Mouse (Mus musculus): ENCODE results near the gene Coro1b. TPM values are rescaled to one million over a fixed set of nuclear protein-coding genes. Genes with fewer than 3 reads are reported as not detected.

The Coro1b gene
- polyA plus RNA-seq (2015; fragmentation: Nextera tagmentation; extraction: Ambion mirVana): 133 and 134 TPM in 2 replicates

- under 1% methylated on average over 33 of the region's 33 CpGs for WGBS
- Histone ChIP-seq H3K27me3 (ENCODE audit: control insufficient read depth, insufficient read depth, low read length) (no peaks in the 10 kb centered on the region), H3K9ac (ENCODE audit: low read length) (peak within 1 kb of the TSS; percentile 95)
These were observed at the start of gene Coro1b for GRCm38 (mm10) chr19:4148491-4148806. Gene Coro1b (plus strand): TSS chr19:4148619.

GRCm38 (mm10) chr19:4099056-4099455 is 49.4 kb upstream of the Coro1b start:
- H3K4me2 ChIP-seq (ENCODE audit: low read depth, low read length): peak overlapping the region; percentile 92
- H3K9ac ChIP-seq (ENCODE audit: low read length): peak overlapping the region; percentile 78
- H3K27me3 ChIP-seq (ENCODE audit: control insufficient read depth, insufficient read depth, low read length): peaks cover 20% of the 10 kb centered on the region; the same call in 1 of the 2 replicates
- peaks cover 32% of the 10 kb centered on the region for H3K4me1 ChIP-seq (ENCODE audit: control insufficient read depth, insufficient read depth, low read length)
- WGBS: 10% methylated on average over 9 of the region's 9 CpGs
- H3K36me3 ChIP-seq (ENCODE audit: control insufficient read depth, insufficient read depth): peaks cover 2% of the 10 kb centered on the region; the same call in 1 of the 2 replicates
- peak overlapping the region; percentile 49 for H3K27ac ChIP-seq (ENCODE audit: low read length)
- H3K4me3 ChIP-seq (ENCODE audit: low read length): peak overlapping the region; percentile 71
- no peaks in the 10 kb centered on the region for H3K9me3 ChIP-seq (replicated peaks; ENCODE audit: control insufficient read depth, low read length)
- peak; percentile 12; the same call in 1 of the 2 replicates for ATAC-seq (replicated peaks; ENCODE audit: extremely low read depth, insufficient read depth, low FRiP score)

More at GRCm38 (mm10) chr19:4148491-4148806, at the start of gene Coro1b:
- peak within 1 kb of the TSS; percentile 76 for H3K4me2 ChIP-seq (ENCODE audit: low read depth, low read length)
- peak within 1 kb of the TSS; percentile 82 for H3K27ac ChIP-seq (ENCODE audit: low read length)
- peak within 1 kb of the TSS; percentile 83 for H3K4me3 ChIP-seq (ENCODE audit: low read length)
- H3K9me3 ChIP-seq (replicated peaks; ENCODE audit: control insufficient read depth, low read length): no peaks in the 10 kb centered on the region; the same call in 1 of the 2 replicates
- ATAC-seq (replicated peaks; ENCODE audit: extremely low read depth, insufficient read depth, low FRiP score): peak; percentile 94
- H3K36me3 ChIP-seq (ENCODE audit: control insufficient read depth, insufficient read depth): peaks cover 12% of the 10 kb centered on the region
- peaks cover 12% of the 10 kb centered on the region for H3K4me1 ChIP-seq (ENCODE audit: control insufficient read depth, insufficient read depth, low read length)

- Histone ChIP-seq H3K9ac (ENCODE audit: low read length) (peak within 1 kb of the TSS; percentile 78), H3K4me2 (ENCODE audit: low read depth, low read length) (peak within 1 kb of the TSS; percentile 92), H3K4me3 (ENCODE audit: low read length) (peak within 1 kb of the TSS; percentile 71), H3K4me1 (ENCODE audit: control insufficient read depth, insufficient read depth, low read length) (peaks cover 32% of the 10 kb centered on the region), H3K27ac (ENCODE audit: low read length) (peak within 1 kb of the TSS; percentile 49), H3K27me3 (ENCODE audit: control insufficient read depth, insufficient read depth, low read length) (peaks cover 20% of the 10 kb centered on the region; the same call in 1 of the 2 replicates), H3K36me3 (ENCODE audit: control insufficient read depth, insufficient read depth) (peaks cover 2% of the 10 kb centered on the region; the same call in 1 of the 2 replicates), H3K9me3 (replicated peaks; ENCODE audit: control insufficient read depth, low read length) (no peaks in the 10 kb centered on the region)
- ATAC-seq (replicated peaks; ENCODE audit: extremely low read depth, insufficient read depth, low FRiP score): peak; percentile 8; the same call in 1 of the 2 replicates
- under 1% methylated on average over 52 of the region's 53 CpGs for WGBS
These were observed 48.3 kb upstream of the Coro1b start, which contains the start of gene Pitpnm1 for GRCm38 (mm10) chr19:4099837-4100717. Gene Pitpnm1 (plus strand): TSS chr19:4099998.

DNA sequence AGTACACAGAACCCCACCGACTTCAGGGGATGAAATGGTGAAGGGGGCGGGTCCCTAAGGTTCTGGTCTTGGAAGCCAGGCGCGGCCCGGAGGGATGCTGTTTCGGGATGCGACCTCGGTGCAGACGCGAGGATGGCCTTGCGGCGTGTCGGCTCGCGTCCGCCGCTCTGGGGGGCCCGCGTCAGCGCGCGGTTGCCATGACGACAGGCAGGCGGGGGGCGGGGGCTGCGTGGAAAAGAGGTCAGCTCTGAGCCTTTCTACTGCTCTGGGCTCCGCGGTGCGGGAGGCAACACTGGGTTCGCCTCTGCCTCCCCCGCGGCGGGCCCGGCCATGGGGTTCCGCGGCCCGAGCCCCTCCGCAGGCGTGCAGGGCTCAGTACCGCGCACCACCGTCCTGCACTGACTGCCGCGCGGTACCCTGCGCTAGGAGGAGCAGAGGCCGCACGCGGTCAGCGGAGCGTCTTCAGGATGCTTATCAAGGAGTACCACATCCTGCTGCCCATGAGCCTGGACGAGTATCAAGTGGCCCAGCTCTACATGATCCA is 47.6 kb upstream of the Coro1b start:
- H3K9ac ChIP-seq (ENCODE audit: low read length): peak overlapping the region; percentile 78
- no peak for ATAC-seq (replicated peaks; ENCODE audit: extremely low read depth, insufficient read depth, low FRiP score)
- H3K4me2 ChIP-seq (ENCODE audit: low read depth, low read length): peak overlapping the region; percentile 92
- H3K9me3 ChIP-seq (replicated peaks; ENCODE audit: control insufficient read depth, low read length): no peaks in the 10 kb centered on the region
- H3K4me3 ChIP-seq (ENCODE audit: low read length): peak overlapping the region; percentile 71
- peaks cover 2% of the 10 kb centered on the region; the same call in 1 of the 2 replicates for H3K36me3 ChIP-seq (ENCODE audit: control insufficient read depth, insufficient read depth)
- WGBS: under 1% methylated on average over 50 of the region's 52 CpGs
- H3K27me3 ChIP-seq (ENCODE audit: control insufficient read depth, insufficient read depth, low read length): peaks cover 20% of the 10 kb centered on the region; the same call in 1 of the 2 replicates
- H3K27ac ChIP-seq (ENCODE audit: low read length): no peak overlapping the region
- H3K4me1 ChIP-seq (ENCODE audit: control insufficient read depth, insufficient read depth, low read length): peaks cover 32% of the 10 kb centered on the region

- H3K4me1 ChIP-seq (ENCODE audit: control insufficient read depth, insufficient read depth, low read length): peaks cover 30% of the 10 kb centered on the region
- 83% methylated on average over 6 of the region's 6 CpGs for whole genome bisulfite sequencing
- H3K9ac ChIP-seq (ENCODE audit: low read length): no peak overlapping the region
- H3K4me2 ChIP-seq (ENCODE audit: low read depth, low read length): no peak overlapping the region
- no peak overlapping the region for H3K4me3 ChIP-seq (ENCODE audit: low read length)
- peaks cover 2% of the 10 kb centered on the region; the same call in 1 of the 2 replicates for H3K36me3 ChIP-seq (ENCODE audit: control insufficient read depth, insufficient read depth)
- ATAC-seq (replicated peaks; ENCODE audit: extremely low read depth, insufficient read depth, low FRiP score): no peak
- no peaks in the 10 kb centered on the region for H3K9me3 ChIP-seq (replicated peaks; ENCODE audit: control insufficient read depth, low read length)
- H3K27me3 ChIP-seq (ENCODE audit: control insufficient read depth, insufficient read depth, low read length): peaks cover 20% of the 10 kb centered on the region; the same call in 1 of the 2 replicates
- no peak overlapping the region for H3K27ac ChIP-seq (ENCODE audit: low read length)
These were observed 47.0 kb upstream of the Coro1b start for GRCm38 (mm10) chr19:4101466-4101865.

DNA sequence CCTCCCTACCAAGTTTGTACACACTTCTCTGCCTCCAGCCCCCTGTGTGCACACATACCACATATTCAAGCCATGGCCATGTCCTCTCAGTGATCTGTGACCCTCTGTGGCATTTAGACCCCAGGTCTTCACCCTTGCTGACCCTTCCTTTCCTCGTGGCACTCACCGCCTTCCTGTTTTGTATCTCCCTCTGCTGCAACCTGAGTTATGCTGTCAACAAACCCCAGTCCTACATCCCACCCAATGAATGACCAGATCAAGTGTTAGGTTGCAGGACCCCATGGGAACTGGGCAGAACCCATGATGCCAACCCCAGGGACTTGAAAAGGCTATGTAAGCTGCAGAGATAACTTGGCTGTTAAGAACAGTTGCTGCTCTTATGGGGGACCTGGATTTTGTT is 46.4 kb upstream of the Coro1b start:
- peaks cover 30% of the 10 kb centered on the region for H3K4me1 ChIP-seq (ENCODE audit: control insufficient read depth, insufficient read depth, low read length)
- peaks cover 2% of the 10 kb centered on the region; the same call in 1 of the 2 replicates for H3K36me3 ChIP-seq (ENCODE audit: control insufficient read depth, insufficient read depth)
- no peak overlapping the region for H3K9ac ChIP-seq (ENCODE audit: low read length)
- no peak overlapping the region for H3K27ac ChIP-seq (ENCODE audit: low read length)
- no peak overlapping the region for H3K4me3 ChIP-seq (ENCODE audit: low read length)
- WGBS: 84% methylated on average over 2 of the region's 2 CpGs
- peaks cover 20% of the 10 kb centered on the region; the same call in 1 of the 2 replicates for H3K27me3 ChIP-seq (ENCODE audit: control insufficient read depth, insufficient read depth, low read length)
- no peak overlapping the region for H3K4me2 ChIP-seq (ENCODE audit: low read depth, low read length)
- no peak for ATAC-seq (replicated peaks; ENCODE audit: extremely low read depth, insufficient read depth, low FRiP score)
- H3K9me3 ChIP-seq (replicated peaks; ENCODE audit: control insufficient read depth, low read length): no peaks in the 10 kb centered on the region

DNA sequence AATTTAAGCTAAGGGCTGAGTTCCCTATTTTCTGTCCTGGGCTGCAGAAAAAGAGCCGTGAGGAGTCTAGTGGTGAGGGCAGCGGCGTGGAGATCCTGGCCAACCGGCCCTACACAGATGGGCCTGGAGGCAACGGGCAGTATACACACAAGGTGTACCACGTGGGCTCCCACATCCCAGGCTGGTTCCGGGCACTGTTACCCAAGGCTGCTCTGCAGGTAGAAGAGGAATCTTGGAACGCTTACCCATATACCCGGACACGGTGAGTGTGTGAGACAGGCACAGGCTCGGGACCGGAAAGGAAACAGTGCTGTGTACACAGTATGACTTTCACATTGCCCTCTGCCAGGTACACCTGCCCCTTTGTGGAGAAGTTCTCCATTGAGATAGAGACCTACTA is 45.8 kb upstream of the Coro1b start:
- Histone ChIP-seq H3K4me2 (ENCODE audit: low read depth, low read length) (no peak overlapping the region), H3K27me3 (ENCODE audit: control insufficient read depth, insufficient read depth, low read length) (peaks cover 20% of the 10 kb centered on the region; the same call in 1 of the 2 replicates), H3K4me3 (ENCODE audit: low read length) (no peak overlapping the region), H3K27ac (ENCODE audit: low read length) (no peak overlapping the region), H3K4me1 (ENCODE audit: control insufficient read depth, insufficient read depth, low read length) (peaks cover 29% of the 10 kb centered on the region), H3K36me3 (ENCODE audit: control insufficient read depth, insufficient read depth) (peaks cover 2% of the 10 kb centered on the region), H3K9me3 (replicated peaks; ENCODE audit: control insufficient read depth, low read length) (no peaks in the 10 kb centered on the region), H3K9ac (ENCODE audit: low read length) (no peak overlapping the region)
- ATAC-seq (replicated peaks; ENCODE audit: extremely low read depth, insufficient read depth, low FRiP score): no peak
- 94% methylated on average over 12 of the region's 12 CpGs for WGBS

DNA sequence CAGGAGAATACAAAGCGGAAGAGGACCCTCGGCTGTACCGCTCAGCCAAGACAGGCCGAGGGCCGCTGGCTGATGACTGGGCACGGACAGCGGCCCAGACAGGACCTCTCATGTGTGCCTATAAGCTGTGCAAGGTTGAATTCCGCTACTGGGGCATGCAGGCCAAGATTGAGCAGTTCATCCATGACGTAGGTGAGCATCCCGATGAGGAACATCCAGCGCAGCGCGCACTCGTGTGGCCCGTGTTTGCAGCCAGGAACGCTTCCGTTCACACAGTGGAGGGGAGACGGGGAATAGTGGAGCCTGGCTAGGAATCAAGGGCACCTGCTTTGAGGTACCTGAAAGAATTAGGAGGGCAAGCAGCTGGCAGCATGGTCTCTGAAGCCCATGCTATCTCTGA is 45.1 kb upstream of the Coro1b start:
- Histone ChIP-seq H3K9ac (ENCODE audit: low read length) (no peak overlapping the region), H3K27ac (ENCODE audit: low read length) (no peak overlapping the region), H3K4me3 (ENCODE audit: low read length) (no peak overlapping the region), H3K4me1 (ENCODE audit: control insufficient read depth, insufficient read depth, low read length) (peaks cover 24% of the 10 kb centered on the region), H3K9me3 (replicated peaks; ENCODE audit: control insufficient read depth, low read length) (no peaks in the 10 kb centered on the region), H3K27me3 (ENCODE audit: control insufficient read depth, insufficient read depth, low read length) (peaks cover 20% of the 10 kb centered on the region; the same call in 1 of the 2 replicates), H3K4me2 (ENCODE audit: low read depth, low read length) (no peak overlapping the region), H3K36me3 (ENCODE audit: control insufficient read depth, insufficient read depth) (peaks cover 2% of the 10 kb centered on the region)
- no peak for ATAC-seq (replicated peaks; ENCODE audit: extremely low read depth, insufficient read depth, low FRiP score)
- WGBS: 93% methylated on average over 18 of the region's 18 CpGs

Measured in heart, embryonic 16.5 days (tissue).